Mouse (Mus musculus) thymus, postnatal 0 days (tissue): Measurements from ENCODE around the gene Arf1. TPM values are rescaled to one million over a fixed set of nuclear protein-coding genes. Genes with fewer than 3 reads are reported as not detected.

Source experiments
- DNase-seq: peaks from one replicate; pipeline ENCODE4 v3.0.0-alpha.2; 2015; ENCODE audit warnings: low spot score
- polyA plus RNA-seq: library from polyadenylated mRNA; unstranded; fragments of >200 nt; fragmentation: Nextera tagmentation; extraction: Ambion mirVana; gene quantifications from 2 replicates; pipeline ENCODE4 v1.2.1, GENCODE M21; 2015

Gene Arf1
- polyA plus RNA-seq, 1 experiment from 2014 or later, result 488 TPM

GRCm38 (mm10) chr11:59192059-59192386, 36.0 kb downstream of the Arf1 start, which contains the start of gene Guk1:
TSS of gene Guk1 (minus strand) at chr11:59192212.
- DNase-seq, result no peak

GRCm38 (mm10) chr11:59191231-59192058, 36.6 kb downstream of the Arf1 start:
- DNase-seq, result peak; percentile 89

GRCm38 (mm10) chr11:59187706-59188105, 40.4 kb downstream of the Arf1 start:
- DNase-seq, result no peak

- DNase-seq, result no peak
These were observed 42.6 kb downstream of the Arf1 start for GRCm38 (mm10) chr11:59185490-59185889.

- DNase-seq, result peak; percentile 36
These were observed 44.2 kb downstream of the Arf1 start for GRCm38 (mm10) chr11:59183821-59184220.

- no peak for DNase-seq
These were observed 45.2 kb downstream of the Arf1 start, which contains the start of gene Gjc2 for GRCm38 (mm10) chr11:59182864-59183331. TSS of gene Gjc2 (minus strand) at chr11:59183213.

- DNase-seq, result no peak
These were observed 51.1 kb downstream of the Arf1 start for GRCm38 (mm10) chr11:59176921-59177320.

- no peak for DNase-seq
These were observed 51.6 kb downstream of the Arf1 start for GRCm38 (mm10) chr11:59176475-59176874.

- no peak for DNase-seq
These were observed 53.8 kb downstream of the Arf1 start for GRCm38 (mm10) chr11:59174189-59174838.

- no peak for DNase-seq
These were observed 57.5 kb downstream of the Arf1 start for GRCm38 (mm10) chr11:59170549-59170948.

GRCm38 (mm10) chr11:59169807-59170206, 58.3 kb downstream of the Arf1 start:
- no peak for DNase-seq

GRCm38 (mm10) chr11:59165616-59166241, 62.3 kb downstream of the Arf1 start:
- DNase-seq, result no peak

GRCm38 (mm10) chr11:59164384-59164783, 63.7 kb downstream of the Arf1 start:
- no peak for DNase-seq

- peak; percentile 98 for DNase-seq
These were observed 64.5 kb downstream of the Arf1 start, which contains the start of gene Iba57 for GRCm38 (mm10) chr11:59163255-59164236. TSS of gene Iba57 (minus strand) at chr11:59163739.

- no peak for DNase-seq
These were observed 65.4 kb downstream of the Arf1 start for GRCm38 (mm10) chr11:59162443-59163254.

Other genes with a start within 250 kb of the Arf1 start
- 0.04 and 0.13 TPM in 2 replicates for gene Obscn, start 91.9 kb downstream of the Arf1 start, polyA plus RNA-seq
- gene Iba57, start 64.5 kb downstream of the Arf1 start, polyA plus RNA-seq, result 5.3 and 5.7 TPM in 2 replicates
- 0.18 and 0.26 TPM in 2 replicates for gene Gjc2, start 45.1 kb downstream of the Arf1 start, polyA plus RNA-seq
- gene Guk1, start 36.1 kb downstream of the Arf1 start, polyA plus RNA-seq, result 92.3 and 93.0 TPM in 2 replicates
- gene Mrpl55, start 25.8 kb downstream of the Arf1 start, polyA plus RNA-seq, result 106 and 110 TPM in 2 replicates
- 36.6 and 45.7 TPM in 2 replicates for gene 2310033P09Rik, start 19.9 kb downstream of the Arf1 start, polyA plus RNA-seq
- gene Wnt3a, start 62.5 kb upstream of the Arf1 start, polyA plus RNA-seq, result 0.13 and 0.20 TPM in 2 replicates
- 1.2 TPM in 2 replicates for gene Wnt9a, start 78.7 kb upstream of the Arf1 start, polyA plus RNA-seq
- not detected in 2 replicates for gene Prss38, start 147.4 kb upstream of the Arf1 start, polyA plus RNA-seq
- gene Jmjd4, start 221.8 kb upstream of the Arf1 start, polyA plus RNA-seq, result 10.4 and 11.8 TPM in 2 replicates
- gene Snap47, start 222.9 kb upstream of the Arf1 start, polyA plus RNA-seq, result 45.1 and 49.5 TPM in 2 replicates
- 3.3 and 3.8 TPM in 2 replicates for gene Zfp867, start 244.2 kb upstream of the Arf1 start, polyA plus RNA-seq